Mouse (Mus musculus): Measurements from ENCODE around the gene Ifi203.
"Not testable (repeated sequence)": the region's sequence is repeated elsewhere in the genome, so short reads cannot be mapped to it uniquely, and the experiment has no call there.

The Ifi203 gene

DNA sequence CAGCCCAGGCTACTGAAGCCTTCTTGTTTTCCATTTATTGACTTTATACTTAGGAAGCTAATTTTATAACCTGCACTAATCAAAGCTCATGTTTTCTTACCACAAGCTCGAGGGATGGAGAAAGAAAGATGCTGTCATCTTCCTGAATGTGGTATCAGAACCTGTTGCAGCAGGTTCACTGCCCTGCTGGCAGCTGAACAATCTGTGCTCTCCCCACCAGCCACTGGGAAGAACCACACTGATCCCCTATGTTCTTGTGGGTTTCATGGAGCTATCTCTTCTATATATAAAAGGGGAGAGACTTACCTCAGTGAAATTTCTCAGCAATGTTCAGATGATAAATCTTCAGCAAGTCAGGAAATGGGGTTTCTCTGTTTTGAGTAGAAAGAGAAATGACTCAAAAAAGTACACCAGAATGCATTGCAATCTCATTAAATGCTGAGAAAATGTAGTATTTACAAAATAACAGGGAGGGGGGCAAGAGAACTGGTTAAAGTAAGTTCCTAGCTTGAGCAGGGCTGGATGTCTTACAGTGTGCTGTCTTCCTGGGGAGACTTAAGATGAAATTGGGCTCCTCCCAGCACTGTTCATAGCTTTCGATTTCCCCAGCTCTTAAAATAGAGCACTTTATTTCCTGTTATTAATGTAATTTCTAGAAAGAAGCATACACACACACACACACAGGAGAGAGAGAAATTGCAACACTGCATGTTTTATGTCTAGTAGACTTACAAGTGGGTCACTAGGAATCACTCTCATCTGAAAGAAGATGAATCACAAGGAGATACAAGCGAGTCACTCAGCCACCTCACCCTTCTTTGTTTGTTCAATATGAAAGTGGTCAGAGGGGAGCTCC, at the start of gene Ifi203, which contains the start of gene Mndal:
Gene Ifi203 (minus strand): TSS at position 749 of the 856 bp plus-strand sequence.
Gene Mndal (minus strand): TSS at position 568 of the 856 bp plus-strand sequence.
- not testable (repeated sequence) for DNase-seq (ENCODE audit: low read depth, low spot score)

DNA sequence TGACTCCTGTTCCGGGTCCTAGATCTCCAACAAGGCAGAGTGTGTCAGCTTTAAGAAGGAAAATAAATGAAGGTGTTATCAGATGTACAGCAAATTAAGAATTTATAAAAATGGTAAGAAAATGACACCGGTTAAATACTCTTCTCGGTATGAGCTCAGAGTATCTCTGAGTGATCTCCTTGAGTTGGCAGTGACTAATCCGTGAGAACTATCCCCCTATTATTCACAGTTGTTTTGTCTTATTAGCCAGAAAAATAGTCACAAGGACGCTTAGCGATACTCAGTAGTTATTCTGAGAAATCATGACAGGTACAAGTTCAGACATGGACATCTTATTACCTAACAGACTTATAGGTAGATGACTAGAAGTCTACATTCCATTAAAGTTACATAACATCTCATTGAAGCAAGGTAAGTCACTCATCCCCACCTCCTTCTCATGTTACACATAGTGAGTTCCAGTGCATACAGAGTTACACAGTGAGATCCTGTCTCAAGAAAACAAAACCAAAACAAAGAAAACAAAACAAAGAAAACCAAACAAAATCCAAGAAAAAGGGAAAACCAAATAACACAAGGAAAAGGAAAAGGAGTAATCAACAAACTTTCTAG, 40.3 kb upstream of the Ifi203 start, which contains the start of gene Ifi202b:
Gene Ifi202b (minus strand): TSS at position 51 of the 612 bp plus-strand sequence.
- DNase-seq (ENCODE audit: low read depth, low spot score): not testable (repeated sequence)

DNA sequence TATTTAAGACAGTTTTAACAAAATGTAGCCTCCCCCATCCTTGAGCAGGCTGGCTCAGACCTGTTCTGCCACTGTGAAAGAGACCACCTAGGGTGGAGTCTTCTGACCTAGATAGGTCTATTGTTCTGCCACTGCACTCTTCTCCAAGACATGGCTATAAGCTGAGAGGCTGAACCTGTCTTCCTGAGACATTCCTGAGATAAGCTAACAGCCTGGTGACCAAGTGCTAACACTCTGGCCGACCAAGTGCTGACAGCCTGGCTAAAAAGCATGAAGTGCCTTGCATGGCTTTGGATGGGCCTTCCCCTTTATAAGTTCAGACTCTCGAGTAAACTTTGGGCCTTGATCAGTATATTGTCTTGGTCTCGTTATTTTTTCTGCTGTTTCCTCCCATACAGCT, 38.6 kb upstream of the Ifi203 start:
- DNase-seq (ENCODE audit: low read depth, low spot score): peak; percentile 57

DNA sequence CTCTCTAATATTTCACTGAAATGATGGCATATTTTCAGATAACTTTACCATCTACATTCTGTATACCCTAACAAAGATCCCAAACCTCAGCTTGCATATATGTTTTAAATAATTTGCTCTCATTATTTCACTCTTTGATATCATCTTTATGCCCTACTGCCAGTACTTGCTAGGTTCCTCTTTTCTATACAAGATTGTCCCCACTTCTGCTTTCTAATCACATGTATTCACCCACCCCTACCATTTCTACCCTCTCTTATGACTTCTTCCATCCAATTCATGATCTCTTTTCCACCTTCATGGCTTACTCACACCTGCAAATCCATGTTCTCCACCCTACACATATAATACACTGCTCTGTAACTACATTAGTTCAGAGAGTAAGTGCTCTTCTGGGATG, 35.1 kb upstream of the Ifi203 start:
- no peak for DNase-seq (ENCODE audit: low read depth, low spot score)

DNA sequence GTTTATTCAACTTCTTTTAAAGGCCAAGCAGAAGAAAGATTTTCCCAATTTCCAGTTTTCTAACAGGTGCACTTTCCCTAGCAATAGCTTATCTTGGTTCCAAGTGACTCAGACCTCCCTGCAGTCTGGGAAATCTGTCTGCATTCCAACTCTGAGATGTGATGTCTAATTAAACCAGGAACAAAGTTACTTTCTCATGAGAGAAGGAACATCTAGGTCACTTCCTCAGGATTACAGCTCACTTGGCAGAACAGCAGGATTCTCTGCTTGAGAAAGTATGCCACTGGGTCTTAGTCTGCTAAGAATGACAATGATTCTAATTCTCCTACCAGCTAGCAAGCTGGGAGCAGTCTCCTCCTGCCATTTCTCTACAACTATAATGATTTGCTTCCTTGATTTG, 30.6 kb upstream of the Ifi203 start:
- peak; percentile 0 for DNase-seq (ENCODE audit: low read depth, low spot score)

DNA sequence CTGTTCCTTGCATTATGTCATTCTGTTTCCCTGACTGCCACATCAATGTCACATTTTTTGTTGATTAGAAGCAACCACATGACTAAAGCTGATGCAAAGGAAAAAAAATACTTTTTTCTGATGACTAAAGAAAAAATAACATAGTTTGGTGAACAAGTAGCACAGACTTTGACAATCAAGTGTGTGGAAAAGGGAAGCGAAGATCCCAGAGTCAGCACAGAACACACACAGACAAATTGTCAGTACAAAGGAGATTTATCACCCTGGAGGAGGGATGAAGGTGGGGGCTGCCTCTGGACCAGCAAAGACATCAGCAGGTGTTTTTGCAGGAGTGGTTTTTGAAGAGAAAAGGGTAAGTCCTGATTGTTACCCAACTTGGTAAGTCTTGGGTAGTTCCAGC, 19.0 kb upstream of the Ifi203 start:
- DNase-seq (ENCODE audit: low read depth, low spot score): not testable (repeated sequence)

DNA sequence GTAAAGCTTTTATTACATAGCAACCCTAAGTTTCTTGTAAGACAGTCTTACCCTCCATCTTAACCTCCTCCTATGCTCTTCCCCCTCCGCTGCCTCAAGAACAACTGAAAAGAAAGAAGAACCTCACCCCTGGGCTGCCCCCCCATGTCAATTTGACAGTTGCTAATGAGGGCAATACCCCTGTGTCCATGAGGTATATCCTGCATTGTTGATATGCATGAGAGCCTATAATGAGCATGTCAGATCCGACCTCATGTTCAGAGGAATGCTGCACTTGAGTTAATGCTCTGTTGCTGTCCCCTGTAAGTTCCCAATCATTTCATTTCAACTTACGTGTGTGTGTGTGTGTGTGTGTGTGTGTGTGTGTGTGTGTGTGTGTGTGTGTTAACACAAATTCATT, 17.5 kb upstream of the Ifi203 start:
- DNase-seq (ENCODE audit: low read depth, low spot score): not testable (repeated sequence)

DNA sequence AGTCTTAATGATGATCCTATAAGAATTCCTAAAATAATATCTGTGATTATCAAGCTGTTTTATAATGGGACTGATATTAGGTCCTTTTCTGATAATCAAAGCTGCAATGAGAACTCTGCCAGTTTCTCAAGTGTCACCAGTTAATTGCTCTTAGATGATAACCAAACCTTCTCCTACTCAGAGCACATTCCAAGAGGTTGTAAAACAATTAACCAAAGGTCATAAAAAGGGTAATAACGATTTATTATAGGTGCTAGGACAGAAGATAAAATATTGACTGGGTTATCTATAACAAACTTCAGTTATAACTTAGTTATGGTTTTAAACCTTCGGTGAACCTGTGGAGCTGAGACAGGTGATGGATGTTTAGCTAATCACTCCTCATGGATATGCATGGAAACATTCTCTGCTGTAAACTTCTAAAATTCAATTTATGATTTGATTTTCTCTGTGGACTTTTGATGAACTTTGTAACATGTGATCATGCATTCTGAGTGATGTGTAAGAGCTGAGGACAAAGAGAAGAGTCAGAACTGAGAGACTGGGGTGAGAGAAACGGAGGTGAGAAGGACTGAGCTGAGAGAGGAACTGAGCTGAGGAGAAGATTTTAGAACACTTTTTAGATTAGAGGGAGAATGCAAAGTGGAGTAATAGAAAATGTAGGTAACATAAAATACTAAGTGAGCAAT, 13.5 kb upstream of the Ifi203 start:
- not testable (repeated sequence) for DNase-seq (ENCODE audit: low read depth, low spot score)

DNA sequence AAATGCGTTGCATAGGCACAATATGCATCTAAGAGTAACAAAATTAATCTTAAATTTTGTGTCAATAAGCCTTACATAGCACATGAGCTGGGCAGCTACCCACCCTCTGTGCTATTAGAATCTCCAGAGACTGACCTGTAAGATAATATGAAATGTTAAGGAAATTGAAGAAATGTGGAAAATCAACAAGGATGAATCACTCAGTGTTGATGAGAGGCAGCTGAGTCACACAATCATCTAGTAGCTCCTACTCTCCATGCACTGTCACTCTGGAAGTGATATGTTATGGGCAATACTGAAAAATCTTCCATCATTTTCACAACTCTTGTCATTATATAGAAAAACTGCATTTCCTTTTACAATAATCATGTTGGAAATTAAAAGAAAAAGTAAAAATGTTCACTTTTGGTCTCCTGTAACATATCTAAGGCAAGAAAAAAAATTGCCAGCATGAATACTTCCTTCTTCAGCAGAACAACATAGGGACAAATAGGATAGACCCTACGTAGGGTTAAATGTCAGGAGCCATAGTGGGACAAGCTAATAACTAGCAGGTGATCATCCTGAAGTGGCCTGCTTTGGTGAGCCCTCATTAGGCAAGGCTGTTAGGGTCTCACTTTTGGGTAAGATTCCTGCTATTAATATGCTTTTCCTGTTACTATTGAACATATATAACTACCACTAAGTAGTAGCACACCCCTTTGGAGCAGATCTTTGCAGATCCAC, 12.8 kb upstream of the Ifi203 start:
- DNase-seq (ENCODE audit: low read depth, low spot score): peak; percentile 0

DNA sequence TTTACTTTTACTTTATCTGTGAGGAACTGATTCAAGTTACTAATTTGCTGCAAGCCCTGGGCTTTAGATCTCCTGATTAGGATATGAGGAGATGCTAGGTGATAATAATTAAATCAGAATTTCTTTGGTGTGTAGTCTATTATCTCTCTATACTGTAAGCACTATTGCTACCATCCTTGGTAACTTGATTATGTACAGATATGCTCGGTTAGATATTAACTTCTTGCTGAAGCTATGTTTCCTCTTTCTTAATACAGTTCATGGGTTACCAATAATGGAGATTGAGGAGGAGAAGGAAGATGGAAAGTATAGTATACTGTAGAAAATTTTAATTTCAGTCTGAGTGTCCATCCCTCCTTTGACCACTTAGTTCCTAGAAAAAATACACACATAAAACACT, 11.1 kb upstream of the Ifi203 start:
- no peak for DNase-seq (ENCODE audit: low read depth, low spot score)

DNA sequence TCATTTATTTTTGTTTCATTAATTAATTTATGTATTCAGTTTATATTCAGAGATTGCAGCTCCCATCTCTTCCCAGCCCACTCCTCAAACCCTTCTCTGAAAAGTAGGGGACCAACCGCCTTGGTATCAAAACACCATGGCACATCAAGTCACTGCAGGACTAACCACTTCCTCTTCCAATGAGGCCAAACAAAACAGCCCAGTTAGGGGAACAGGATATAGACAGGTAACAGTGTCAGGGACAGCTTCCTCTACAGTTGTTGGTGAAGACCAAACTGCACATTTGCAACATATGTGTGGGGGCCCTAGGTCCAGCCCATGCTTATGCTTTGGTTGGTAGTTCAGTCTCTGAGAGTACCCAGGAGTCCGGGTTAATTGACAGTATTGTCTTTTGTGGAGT, 6.6 kb upstream of the Ifi203 start:
- DNase-seq (ENCODE audit: low read depth, low spot score): not testable (repeated sequence)

DNA sequence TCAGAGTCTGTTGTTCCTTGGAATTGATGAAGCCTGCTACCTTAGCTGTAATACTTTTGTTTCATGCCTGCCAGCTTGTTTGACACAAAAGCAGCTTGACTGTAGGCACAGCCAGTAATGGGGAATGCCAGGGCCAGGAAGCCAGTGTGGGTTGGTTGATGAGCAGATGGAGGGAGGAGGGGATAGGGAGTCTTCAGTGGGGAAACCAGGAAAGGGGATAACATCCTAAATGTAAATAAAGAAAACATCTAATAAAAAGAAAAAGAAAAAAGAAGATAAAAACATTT, 251 bp upstream of the Ifi203 start:
- DNase-seq (ENCODE audit: low read depth, low spot score): not testable (repeated sequence)

DNA sequence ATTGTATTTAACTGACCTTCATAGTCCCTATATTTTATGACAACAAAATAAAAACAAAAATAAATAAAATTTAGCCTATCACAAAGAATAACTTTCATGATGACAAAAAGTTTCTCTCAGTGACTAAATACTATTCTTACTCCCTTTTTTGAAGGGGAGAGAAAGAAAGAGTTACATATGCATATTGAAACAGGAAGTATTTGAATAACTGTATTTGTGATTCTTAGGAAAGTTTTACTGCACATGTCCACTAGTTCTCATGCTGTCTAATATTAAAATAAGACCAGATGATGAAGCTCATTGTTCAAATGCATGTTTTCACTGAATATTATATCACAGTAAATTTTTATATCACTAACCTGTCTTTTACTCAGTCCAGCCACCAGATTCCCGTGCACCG, 950 bp downstream of the Ifi203 start:
- not testable (repeated sequence) for DNase-seq (ENCODE audit: low read depth, low spot score)

DNA sequence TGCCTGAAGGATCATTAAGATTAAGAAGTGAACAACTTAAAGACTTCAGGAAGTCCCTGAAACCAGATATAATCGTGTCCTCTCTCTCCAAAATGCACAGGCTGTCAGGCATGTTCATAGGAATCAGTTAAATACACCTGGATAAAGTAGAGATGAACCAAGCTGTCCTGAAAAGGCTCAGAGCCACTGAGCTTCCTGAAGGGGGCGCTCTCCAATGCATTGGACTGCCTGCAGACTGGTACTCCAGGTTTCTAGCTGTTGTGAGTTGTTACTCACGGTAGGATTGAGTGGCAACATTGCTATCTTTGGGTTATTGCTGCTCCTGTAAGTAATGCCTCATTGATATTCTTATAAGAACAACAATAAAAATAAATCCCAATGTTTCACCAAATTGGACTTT, 23.2 kb downstream of the Ifi203 start:
- DNase-seq (ENCODE audit: low read depth, low spot score): not testable (repeated sequence)

DNA sequence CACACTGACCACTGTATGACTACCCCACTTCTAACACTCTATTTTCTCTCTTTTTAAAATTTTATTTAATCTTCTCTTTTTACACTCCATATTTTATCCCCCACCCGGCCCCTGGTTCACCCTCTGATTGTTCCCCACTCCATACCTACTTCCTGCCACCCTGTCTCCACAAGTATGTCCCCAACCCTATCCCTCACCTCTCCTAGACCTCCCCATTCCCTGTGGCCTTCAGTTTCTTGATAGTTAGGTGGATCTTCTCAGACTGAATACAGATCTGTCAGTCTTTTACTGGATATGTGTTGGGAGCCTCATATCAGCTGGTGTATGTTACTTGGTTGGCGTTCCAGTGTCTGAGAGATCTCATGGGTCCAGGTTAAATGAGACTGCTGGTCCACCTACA, 27.9 kb downstream of the Ifi203 start:
- DNase-seq (ENCODE audit: low read depth, low spot score): no peak

DNA sequence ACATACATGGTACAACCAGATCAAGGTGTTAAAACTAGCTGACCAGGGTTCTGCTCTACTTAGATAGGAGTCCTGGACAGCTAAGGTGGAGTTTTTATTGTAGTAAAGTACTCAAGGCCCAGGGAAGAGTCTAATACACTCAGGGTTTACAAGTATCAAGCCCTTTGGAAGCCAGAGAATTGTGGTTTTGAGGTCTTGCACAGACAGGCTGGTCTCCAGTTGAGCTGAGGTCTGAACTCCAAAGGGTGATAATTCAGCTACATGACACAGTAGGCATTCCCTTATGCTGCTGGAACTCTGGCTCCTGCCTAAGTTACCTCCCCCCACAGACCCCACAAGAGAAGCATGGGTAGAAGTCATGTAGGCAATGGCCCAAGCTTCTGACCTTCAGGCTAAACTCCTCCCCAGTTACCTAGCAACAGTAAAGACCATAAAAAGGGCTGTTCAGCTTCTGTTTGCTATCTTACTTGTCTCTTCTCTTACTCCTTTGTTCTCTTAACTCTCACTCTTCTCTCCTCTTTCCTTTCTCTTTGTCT, 29.1 kb downstream of the Ifi203 start:
- not testable (repeated sequence) for DNase-seq (ENCODE audit: low read depth, low spot score)

DNA sequence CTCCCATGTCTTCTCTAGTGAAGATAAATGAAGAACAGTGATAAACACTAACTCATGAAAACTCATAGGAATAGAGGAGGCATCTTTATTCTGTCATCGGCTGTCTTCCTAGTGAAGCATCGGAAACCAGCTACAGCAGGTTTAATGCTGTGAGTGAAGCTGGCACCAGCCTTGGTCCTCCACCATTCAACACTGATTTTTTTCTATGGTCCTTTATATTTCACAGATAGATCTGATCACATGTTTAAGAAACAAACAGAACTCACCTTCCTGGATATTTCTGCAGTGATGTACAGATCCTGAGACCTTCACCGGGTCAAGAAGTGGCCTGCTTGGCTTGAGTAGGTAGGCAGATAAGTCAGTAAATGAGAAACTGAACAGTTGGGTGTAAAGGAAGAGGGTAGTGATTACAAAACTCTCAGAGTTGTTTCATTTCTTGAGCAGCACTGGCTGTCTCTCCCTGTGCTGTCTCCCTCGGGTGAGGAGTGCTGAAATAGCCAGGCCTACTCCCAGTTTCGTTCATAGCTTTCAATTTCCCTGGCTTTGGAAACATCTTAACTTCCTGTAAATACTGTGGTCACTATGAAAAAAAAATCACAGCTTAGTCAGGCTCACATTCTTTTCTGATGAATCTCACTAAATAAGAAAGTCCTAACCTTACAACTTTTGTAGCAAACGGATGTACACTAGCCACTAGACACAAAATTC, 29.8 kb downstream of the Ifi203 start, which contains the start of gene Ifi211:
Gene Ifi211 (minus strand): TSS at position 499 of the 708 bp plus-strand sequence.
- not testable (repeated sequence) for DNase-seq (ENCODE audit: low read depth, low spot score)

DNA sequence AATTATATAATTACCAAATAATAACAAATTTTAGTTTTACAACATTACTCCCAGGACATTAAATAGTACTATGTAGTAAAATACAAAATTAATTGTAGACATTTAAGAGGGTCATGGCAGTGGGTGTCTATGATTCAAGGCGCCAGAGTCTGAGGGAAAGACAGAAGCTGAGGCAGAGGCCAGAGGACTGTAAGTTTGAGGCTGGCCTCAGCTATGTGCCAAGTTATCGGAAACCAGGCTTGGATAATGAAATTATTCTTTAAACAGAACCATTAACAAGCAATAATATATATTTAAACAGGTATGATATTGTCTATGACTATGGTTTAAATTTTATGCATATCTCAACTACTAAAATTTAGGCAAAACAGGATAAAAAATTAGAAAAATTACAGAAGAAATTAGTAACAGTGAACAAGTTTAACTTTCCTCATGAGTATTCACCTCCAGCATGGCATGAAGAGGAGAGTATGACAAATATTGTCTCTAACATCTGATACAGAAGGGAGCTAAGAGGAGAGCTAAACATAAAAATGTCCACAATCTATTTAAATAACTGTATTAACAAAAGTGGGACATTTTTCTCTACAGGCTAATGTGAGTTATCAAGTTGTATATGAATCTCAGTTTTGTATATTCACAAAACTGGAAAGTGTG, 30.5 kb downstream of the Ifi203 start:
- DNase-seq (ENCODE audit: low read depth, low spot score): no peak

DNA sequence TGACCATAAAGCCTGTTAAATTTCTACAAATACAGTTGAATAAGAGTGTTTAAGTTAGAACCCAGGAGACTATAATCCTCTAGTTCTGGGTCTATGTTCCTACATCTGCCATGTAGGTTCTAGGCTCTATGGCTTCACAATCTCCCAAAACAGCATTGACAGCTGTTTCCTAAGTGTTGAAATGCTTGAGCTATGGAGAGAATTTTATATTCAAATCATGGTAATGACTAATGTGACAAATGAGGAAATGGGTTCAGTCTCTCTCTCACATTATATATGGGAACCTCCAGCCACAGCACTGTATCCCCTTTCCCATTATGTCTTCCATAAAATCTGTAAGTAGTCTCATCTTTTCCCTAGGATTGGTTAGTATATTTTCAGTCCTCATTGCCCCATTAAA, 34.1 kb downstream of the Ifi203 start:
- DNase-seq (ENCODE audit: low read depth, low spot score): not testable (repeated sequence)

DNA sequence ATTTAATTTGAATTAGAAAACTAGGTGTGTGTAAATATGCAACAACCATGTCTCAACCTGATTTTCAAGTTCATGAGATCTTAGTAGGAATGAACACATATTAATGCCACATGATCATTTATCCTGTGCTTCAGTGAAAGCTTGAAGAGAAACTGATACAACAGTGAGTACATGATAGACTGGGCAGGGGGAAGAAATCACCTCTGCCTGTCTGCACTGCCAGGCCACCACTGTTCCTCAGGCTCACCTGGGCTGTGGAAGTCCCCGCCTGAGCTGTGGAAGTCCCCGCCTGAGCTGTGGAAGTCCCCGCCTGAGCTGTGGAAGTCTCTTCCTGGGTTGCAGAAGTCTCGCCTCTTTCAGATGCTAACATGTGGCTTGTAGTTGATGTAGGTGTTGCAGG, 36.6 kb downstream of the Ifi203 start:
- not testable (repeated sequence) for DNase-seq (ENCODE audit: low read depth, low spot score)
